Mouse (Mus musculus) C2C12 (cell line): ENCODE results near the gene Fkbp7. TPM values are rescaled to one million over a fixed set of nuclear protein-coding genes. Genes with fewer than 3 reads are reported as not detected.

Experiments used
- H3K27me3 ChIP-seq: one replicate; pipeline ENCODE4 v1.6.1; 2011; ENCODE audit not compliant: control insufficient read depth, insufficient read depth, insufficient read length
- H3K36me3 ChIP-seq: one replicate; pipeline ENCODE4 v1.6.1; 2011; ENCODE audit not compliant: control insufficient read depth, insufficient read depth
- H3K4me3 ChIP-seq: one replicate; pipeline ENCODE4 v1.5.1; 2011; ENCODE audit warnings: mild to moderate bottlenecking, control low read depth; ENCODE audit not compliant: poor library complexity, insufficient read depth, severe bottlenecking
- H3K79me2 ChIP-seq: one replicate; pipeline ENCODE4 v1.6.1; 2011; ENCODE audit not compliant: control insufficient read depth, insufficient read depth
- H3K79me3 ChIP-seq: one replicate; pipeline ENCODE4 v1.6.1; 2011; ENCODE audit warnings: low read depth, control low read depth
- H3ac ChIP-seq: one replicate; pipeline ENCODE3; 2011; ENCODE audit warnings: low read depth; ENCODE audit not compliant: control insufficient read depth, insufficient read length
- CEBPB ChIP-seq: IDR thresholded peaks from one replicate; pipeline ENCODE4 v1.6.1; 2011; ENCODE audit warnings: low read depth, mild to moderate bottlenecking, control low read depth, moderate library complexity
- CTCF ChIP-seq: IDR thresholded peaks from one replicate; pipeline ENCODE4 v1.5.1; 2011; ENCODE audit not compliant: control insufficient read depth, insufficient read depth, insufficient read length
- FOSL1 ChIP-seq: IDR thresholded peaks from one replicate; pipeline ENCODE4 v1.8.0; 2011; ENCODE audit warnings: mild to moderate bottlenecking, low read length; ENCODE audit not compliant: poor library complexity, insufficient read depth, severe bottlenecking
- MAX ChIP-seq: IDR thresholded peaks from one replicate; pipeline ENCODE4 v1.6.1; 2011; ENCODE audit warnings: mild to moderate bottlenecking, control low read depth
- MYOD1 ChIP-seq: IDR thresholded peaks from one replicate; pipeline ENCODE4 v1.6.1; 2011; ENCODE audit warnings: low read depth; ENCODE audit not compliant: control insufficient read depth, insufficient read length
- MYOG ChIP-seq: IDR thresholded peaks from one replicate; pipeline ENCODE4 v1.6.1; 2011; ENCODE audit not compliant: control insufficient read depth, insufficient read length; ENCODE audit errors: extremely low read depth
- USF1 ChIP-seq: IDR thresholded peaks from one replicate; pipeline ENCODE4 v1.6.1; 2011; ENCODE audit warnings: low read depth, mild to moderate bottlenecking, control low read depth, moderate library complexity
- polyA plus RNA-seq: library from polyadenylated mRNA; unstranded; fragments of >200 nt; fragmentation: generic; extraction: Trizol; gene quantifications from one replicate; pipeline ENCODE4 v1.2.1, GENCODE M21; 2012; ENCODE audit warnings: missing spikeins

Fkbp7 gene
- polyA plus RNA-seq, 1 experiment, result 36.5 TPM

DNA sequence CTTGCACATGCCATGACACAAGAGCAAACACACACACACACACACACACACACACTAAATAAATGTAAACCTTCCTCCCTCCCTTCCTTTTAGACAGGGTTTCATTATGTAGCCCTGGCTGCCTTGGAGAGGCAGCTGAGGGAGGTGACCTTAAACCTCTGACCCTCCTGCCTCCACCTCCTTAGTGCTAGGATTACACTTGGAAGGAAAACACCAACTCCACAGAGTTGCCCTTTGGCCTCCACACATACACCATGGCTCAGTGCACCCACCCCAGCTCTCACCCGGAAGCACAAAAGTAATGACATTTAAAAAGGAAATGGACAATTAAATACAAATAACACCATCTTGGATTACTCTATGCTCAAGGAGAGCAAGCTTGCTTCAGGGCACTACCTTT is 51.2 kb downstream of the Fkbp7 start:
- Histone ChIP-seq H3K36me3 (no peaks in the 10 kb centered on the region), H3K27me3 (no peaks in the 10 kb centered on the region), H3K79me2 (no peaks in the 10 kb centered on the region), H3K4me3 (no peak overlapping the region), H3K79me3 (no peaks in the 10 kb centered on the region), H3ac (no peak overlapping the region)
- TF ChIP-seq MYOG (no peak), MAX (no peak), CTCF (no peak), CEBPB (no peak), FOSL1 (no peak), MYOD1 (no peak), USF1 (no peak)

GRCm38 (mm10) chr2:76620188-76620587 is 52.7 kb downstream of the Fkbp7 start:
- no peak overlapping the region for H3K4me3 ChIP-seq
- H3ac ChIP-seq, result no peak overlapping the region
- no peaks in the 10 kb centered on the region for H3K27me3 ChIP-seq
- H3K36me3 ChIP-seq, result no peaks in the 10 kb centered on the region
- H3K79me2 ChIP-seq, result no peaks in the 10 kb centered on the region
- no peaks in the 10 kb centered on the region for H3K79me3 ChIP-seq
- TF ChIP-seq MYOG, result no peak
- no peak for TF ChIP-seq MYOD1
- no peak for TF ChIP-seq CTCF
- no peak for TF ChIP-seq USF1
- TF ChIP-seq FOSL1, result no peak
- no peak for TF ChIP-seq CEBPB
- no peak for TF ChIP-seq MAX

GRCm38 (mm10) chr2:76618078-76618477 is 54.8 kb downstream of the Fkbp7 start:
- TF ChIP-seq FOSL1, result no peak
- Histone ChIP-seq H3K79me3 (no peaks in the 10 kb centered on the region), H3K4me3 (no peak overlapping the region), H3K36me3 (no peaks in the 10 kb centered on the region), H3ac (no peak overlapping the region), H3K27me3 (no peaks in the 10 kb centered on the region), H3K79me2 (no peaks in the 10 kb centered on the region)

Other genes with a start within 250 kb of the Fkbp7 start
- gene Prkra, start 25.1 kb downstream of the Fkbp7 start, polyA plus RNA-seq, result 18.2 TPM
- 0.05 TPM for gene Pjvk, start 24.6 kb downstream of the Fkbp7 start, polyA plus RNA-seq
- gene Plekha3, start 2.2 kb upstream of the Fkbp7 start, polyA plus RNA-seq, result 22.0 TPM